Mouse (Mus musculus) adrenal gland, adult 2 months (tissue): ENCODE data around the gene Rpl27a. TPM values are rescaled to one million over a fixed set of nuclear protein-coding genes. Genes with fewer than 3 reads are reported as not detected.

Experiments used
- DNase-seq: peaks from one replicate; pipeline ENCODE4 v3.0.0; 2021
- long read RNA-seq: library from polyadenylated mRNA; stranded (forward); transcript quantifications from one replicate; pipeline ENCODE4 v2.0.0, GENCODE M21; 2021
- polyA plus RNA-seq: library from polyadenylated mRNA; depleted of rRNA; stranded (reverse); fragments of >200 nt; gene quantifications from 2 replicates; pipeline ENCODE4 v1.2.3, GENCODE M21; 2012; rRNA removed
- total RNA-seq, 2 experiments: library from RNA; stranded (reverse); gene quantifications; 2 replicates each; pipeline ENCODE4 v1.2.3; 2021

Gene Rpl27a
- total RNA-seq = 100 to 1,000 TPM; 240 to 258 TPM
- polyA plus RNA-seq = 245 and 268 TPM in 2 replicates
- long read RNA-seq, transcript Rpl27a-203 (5 exons, 1,158 nt) = major isoform, 197 of 216 reads
- long read RNA-seq, partial matches to known transcripts = 13 of 216 reads
- long read RNA-seq, other reads (novel, unspliced or antisense) = 5 of 216 reads

DNA sequence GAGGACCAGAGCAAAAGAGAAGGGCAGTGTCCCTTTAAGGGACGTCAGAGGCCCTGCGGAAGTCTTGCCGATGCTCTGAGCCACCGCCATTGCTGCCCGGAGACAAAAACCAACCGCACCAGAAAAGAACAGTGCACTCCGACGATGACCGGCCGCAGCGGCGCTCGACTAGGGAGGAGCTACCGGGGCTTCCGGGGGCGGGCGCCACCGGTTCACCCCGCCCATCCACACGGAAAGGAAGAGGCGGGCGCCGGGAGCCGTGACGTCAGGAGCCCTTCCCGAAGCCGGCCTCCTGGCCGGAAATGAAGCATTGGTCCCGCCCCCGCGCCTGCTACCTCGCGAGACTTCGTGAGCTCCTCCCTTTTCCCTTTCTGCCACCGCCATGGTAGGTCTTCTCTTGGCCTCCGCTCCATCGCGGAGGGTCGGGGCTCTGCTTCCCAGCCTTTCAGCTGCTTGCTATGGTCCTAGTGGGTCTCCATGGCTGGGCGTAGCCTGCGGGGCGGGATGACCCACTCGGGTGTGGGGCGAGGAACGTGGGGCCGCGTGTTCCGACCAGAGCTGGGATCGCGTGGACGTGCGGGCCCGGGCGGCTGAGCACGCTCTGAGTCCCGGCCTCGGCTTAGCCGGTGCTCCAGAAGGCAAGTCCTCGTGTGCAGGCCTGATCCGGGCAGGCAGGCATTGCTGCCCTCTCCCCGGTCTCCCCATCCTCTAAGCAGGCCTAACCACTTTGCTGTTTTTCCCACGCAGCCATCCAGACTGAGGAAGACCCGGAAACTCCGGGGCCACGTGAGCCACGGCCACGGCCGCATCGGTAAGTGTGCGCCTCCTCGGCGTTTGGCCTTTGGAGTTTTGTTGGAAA lies at the start of gene Rpl27a:
Rpl27a (plus strand) TSS at position 310 of the 859 bp plus-strand sequence.
- DNase-seq = peak; percentile 99

DNA sequence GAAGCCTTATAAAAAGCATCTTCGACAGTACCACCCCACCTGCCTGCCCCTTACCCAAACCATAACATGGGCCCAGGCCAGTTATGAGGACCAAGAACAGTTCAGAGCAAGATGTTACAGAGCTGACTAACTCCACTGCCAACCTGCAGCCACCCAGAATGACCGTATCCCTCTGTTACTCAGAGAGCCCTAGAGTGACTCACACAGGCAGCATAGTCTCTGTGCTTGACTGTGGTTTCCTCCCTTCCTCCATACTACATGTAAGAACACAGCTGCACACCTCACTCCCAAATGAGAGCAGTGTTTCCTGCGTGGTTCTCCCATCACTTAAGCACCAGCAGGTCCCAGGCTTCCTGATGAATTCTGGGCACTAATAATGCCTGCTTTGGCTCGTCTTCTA lies 48.2 kb upstream of the Rpl27a start:
- no peak for DNase-seq

- peak; percentile 15 for DNase-seq
Observed at GRCm38 (mm10) chr7:109477926-109478325, 41.0 kb upstream of the Rpl27a start.

GRCm38 (mm10) chr7:109480765-109481197 lies 38.2 kb upstream of the Rpl27a start:
- peak; percentile 35 for DNase-seq

DNA sequence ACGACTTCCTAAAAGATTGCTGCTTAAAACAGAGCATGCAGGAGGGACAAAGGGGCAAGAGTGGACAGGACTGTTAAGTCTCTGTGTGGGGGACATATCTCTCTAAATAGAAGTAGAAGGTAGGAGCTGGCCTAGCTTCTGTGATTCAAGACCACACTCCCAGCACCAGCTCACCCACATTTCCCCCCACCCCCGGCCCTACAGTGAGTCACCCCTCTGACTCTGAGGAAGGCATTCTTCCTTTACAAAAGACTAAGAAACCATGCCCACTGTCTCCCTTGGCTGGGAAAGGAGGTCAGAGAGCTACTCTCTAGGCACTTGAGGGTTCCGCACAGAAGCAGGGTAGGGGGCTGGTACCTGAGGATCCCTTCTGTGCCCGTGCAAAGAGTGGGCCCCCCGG lies 34.7 kb upstream of the Rpl27a start:
- no peak for DNase-seq

DNA sequence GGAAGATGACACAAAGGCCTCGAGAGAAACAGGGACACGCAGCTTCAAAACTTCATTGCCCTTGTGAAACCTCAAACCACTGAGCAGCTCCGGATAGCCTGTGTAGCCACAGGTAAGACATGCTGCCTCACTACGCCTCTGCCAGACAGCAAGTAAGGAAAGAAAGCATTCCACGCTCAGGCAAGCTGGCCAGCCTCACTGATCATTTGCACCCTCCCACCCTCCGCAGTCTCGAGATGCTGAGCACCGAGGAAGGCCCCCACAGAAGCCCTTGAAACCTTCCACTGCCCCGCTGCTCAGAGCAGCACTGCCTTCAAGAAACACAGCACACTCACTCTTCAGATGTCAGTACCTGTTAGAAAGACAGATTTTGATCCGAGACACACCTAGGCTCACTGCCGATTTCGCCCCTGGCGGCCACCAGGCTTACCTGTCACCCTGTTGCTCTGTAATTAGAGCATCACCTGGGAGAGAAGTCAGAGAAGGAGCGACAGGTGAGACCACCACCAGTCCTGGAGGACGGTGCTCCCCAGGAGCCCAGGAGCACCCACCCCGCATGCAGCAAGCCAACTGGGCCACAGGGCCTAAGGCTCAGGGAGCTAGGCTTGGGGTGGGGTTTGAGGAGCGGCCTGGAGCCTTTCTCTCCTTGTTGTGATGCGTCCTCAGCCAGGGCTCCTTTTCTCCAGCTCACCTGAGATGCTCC lies 26.2 kb upstream of the Rpl27a start:
- DNase-seq = no peak

DNA sequence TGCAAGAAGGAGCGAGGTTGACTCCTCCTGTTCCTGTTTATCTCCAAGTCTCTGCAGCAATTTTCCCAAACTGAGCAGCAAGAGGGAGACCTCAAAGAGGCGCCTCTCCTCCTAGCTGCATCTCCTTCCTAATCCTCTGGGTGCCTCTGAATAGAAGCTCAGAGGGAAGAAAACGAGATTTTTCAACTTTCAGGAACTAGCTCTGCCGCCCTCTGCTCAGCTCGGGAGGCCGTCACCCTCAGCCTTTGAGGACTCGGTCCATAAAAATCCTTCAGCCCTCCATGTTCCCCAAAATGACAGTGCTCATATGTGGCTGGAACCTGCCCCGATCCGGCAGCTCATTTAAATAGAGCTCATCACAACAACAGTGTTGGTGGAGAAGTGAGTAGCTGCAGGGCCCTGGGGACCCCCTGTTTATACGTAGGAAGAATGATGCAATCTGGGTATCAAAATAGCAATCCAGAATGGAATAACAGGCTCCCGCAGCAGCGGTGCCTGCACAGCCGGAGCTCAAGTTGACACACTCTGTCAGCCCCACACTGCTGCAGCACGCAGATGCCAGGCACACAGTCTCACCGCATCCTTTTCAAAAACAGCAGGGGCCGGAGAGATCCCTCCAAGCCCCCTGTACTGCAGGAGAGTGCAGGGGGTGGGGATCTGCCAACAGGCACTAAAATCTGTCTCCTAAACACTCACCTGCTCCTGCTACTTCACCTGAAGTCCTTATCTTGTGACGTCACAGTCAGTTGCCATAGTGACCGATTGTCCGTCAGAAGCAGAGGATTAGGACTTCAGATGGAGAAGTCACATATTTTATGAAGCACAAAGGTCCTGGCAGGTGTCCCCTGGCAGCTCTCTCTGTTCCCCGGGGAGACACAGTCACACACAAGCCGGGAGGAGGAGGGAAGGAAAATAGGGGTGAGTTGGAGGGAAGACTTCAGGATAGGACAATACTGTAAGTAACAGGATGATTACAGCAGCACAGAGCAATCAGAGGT lies 25.3 kb upstream of the Rpl27a start:
- peak; percentile 11 for DNase-seq

- DNase-seq = no peak
Observed at GRCm38 (mm10) chr7:109497507-109497906, 21.4 kb upstream of the Rpl27a start.

DNA sequence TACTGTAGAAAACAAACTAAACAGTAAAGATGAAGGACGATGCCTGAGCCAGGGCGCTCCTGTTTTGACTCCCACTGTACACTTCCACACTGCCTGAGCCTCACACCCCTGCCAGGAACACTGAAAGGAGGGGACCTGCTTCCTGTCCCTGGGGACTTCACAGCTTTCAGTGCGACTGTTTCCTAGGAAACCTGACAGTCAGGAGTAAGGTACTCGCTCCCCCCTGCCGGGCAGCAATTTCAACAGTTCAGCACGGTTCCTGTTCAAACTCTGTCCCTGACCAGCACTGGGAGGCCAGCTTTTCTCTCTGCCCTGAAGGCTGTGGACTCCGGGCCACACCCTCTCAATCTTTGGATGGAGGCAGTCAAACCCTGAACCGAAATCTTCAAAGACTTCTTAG lies 11.8 kb upstream of the Rpl27a start:
- peak; percentile 7 for DNase-seq

DNA sequence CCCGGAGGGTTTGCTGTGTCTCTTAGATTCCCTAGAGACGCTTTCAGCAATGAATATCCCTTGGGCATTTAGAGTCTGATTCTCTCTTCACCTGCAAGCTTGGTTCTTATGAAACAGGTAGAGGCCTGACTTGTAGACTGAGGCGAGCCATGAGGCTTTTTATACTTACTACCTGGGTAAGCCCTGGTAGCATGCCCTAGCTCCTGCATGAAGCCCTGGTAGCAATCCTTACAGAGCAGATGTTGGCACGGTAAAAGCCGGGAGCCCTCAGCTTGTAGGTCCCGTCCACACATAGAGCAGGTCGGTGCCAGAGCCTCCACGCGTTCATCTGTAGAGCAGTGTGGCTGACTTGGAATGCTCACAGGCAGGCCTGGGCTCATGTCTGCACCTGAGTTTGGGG lies 11.4 kb upstream of the Rpl27a start:
- no peak for DNase-seq

DNA sequence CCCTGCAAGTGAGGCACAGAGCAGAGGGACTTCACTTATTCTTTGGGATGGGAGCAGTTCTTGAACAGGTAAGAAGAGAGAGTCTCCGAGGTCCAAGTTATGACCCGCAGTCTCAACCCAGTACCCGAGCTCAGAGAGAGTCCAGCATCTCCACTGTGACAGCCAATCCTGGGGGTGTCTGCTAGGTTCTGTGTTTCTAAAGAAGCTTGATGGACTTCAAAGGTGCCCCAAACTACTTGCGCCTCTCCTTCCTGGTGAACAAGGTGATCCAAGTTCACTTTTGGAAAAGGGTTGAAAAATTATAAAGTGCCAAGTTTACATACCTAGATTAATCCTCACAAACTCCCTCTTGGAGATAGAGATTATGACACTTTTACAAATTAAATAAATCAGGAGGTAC lies 10.9 kb upstream of the Rpl27a start, which contains the start of gene Trim66:
Trim66 (minus strand) TSS at position 101 of the 400 bp plus-strand sequence.
- DNase-seq = no peak

- DNase-seq = no peak
Observed at GRCm38 (mm10) chr7:109510799-109511198, 8.1 kb upstream of the Rpl27a start.

DNA sequence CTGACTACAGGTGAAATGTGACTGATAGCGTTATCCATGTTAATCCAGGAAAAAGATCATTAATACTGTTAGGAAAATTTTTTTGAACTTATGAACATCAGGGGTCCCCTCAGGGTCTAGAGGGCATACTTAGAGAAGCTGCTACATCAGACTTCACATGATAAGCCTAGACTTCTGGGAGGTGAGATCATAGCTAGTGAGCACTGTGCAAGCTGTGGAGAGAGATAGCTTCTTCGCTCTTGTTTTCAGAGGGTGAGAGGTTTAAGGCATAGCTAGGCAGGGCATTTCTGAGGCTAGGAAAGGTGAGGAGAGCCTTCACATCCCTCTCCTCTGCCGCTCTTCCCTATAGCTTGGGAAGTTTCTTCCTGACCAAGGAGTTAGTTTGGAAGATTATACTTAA lies 7.1 kb upstream of the Rpl27a start:
- DNase-seq = no peak

DNA sequence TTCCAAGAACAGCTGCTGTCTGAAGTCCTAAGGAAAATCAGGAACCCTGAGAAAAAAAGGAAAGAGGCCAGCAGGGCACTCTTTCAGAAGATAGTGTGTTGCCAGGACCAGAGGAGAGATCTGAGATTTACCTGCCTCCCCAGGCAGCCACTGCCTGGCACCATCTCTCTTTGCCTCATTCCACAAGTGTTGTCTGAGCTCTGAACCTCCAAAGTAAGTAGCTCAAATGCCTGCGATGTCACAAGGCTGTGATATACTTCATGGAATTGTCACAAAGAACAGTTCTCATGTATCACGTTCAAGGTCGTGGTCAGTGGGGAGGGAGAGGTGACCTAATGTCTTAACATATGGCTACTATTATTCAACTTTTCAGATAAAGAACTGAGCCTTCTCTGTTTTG lies 2.4 kb upstream of the Rpl27a start:
- no peak for DNase-seq

DNA sequence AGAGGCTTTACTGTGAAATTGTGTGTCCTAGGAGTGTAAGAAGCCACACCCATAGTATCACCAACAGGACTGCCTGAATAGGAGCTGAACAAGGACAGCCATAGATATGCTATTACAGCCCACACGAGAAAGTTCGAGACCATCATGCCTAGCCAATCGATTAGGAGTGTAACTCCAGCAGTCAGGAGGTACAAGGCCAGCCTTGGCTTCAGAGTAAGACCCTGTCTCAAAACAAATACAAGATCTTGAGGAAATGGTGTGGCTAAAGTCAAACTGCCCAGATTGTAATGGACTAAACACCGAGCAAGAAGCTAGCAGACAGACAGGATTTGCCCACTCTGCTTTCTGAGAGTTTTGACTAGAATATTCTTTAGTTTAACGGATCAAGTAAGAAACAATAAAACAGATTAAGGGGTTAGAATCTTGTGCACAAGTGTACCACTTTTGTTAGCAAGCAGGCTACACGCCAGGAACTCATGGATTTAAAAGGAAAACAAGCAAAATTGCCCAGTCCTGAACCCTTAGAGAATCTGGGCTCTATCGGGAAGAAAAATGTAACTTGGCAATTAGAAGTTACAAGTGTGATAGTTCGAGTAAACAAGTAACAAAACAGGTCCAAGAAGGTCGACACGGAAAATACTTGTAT lies 788 bp upstream of the Rpl27a start:
- DNase-seq = no peak

- no peak for DNase-seq
Observed at GRCm38 (mm10) chr7:109519936-109520335, 989 bp downstream of the Rpl27a start.

DNA sequence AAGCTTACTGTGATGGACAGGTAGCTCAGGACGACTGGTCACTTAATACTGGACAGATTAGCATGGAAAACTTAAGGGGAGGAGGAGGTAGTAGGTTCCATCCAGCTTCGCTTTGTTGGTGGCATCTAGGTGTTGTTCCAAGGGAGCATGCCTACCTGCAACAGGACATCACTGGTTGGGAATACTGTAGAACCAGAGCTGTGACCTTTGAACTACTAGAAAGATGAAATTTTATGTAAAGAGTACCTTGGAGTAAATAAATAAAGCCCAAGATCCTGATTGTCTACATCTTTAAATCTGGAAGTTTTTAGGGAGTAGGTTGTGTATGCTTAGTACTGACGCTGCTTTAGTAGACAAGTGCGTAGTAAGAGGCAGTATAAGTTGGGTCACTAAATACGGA lies 3.1 kb downstream of the Rpl27a start:
- no peak for DNase-seq

DNA sequence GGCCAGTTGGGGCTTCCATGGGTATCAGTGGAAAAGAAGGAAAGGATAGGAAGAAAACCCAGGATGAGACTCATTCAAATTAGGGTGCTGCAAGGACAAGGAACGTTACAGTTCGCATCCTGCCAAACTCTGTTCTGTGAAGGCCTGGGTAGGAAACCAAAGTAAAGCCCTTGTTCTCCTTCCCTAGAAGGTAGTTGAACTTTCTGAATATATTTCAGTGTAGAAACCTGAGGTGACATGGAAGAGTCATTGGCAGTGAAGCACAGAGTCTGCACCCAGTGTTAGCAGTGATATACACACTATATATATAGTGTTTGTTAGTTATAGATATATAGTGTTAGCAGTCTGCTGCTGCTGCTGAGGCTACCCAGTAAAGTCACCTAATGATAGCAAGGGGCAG lies 4.4 kb downstream of the Rpl27a start:
- no peak for DNase-seq

GRCm38 (mm10) chr7:109523741-109524441 lies 4.9 kb downstream of the Rpl27a start:
- no peak for DNase-seq

DNA sequence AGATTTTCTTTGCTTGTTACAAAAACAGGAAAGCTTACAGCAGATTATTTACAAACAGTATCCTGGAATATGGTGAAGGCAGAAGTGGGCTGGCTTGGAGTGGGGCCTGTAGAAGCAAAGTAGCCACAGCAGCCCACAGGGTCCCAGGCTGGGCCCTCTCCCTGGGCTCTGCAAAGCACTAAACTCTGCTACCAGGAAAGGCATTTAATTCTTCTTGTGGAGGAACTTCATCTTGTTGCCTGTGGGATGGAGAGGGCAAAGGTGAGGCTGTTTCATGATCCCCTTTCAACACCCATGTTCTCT lies 5.4 kb downstream of the Rpl27a start:
- no peak for DNase-seq

GRCm38 (mm10) chr7:109524763-109525162 lies 5.8 kb downstream of the Rpl27a start:
- no peak for DNase-seq
